Mouse (Mus musculus) lung, postnatal 14 days (tissue): ENCODE results near the gene Vma21.

Source experiments
- DNase-seq: peaks from one replicate; pipeline ENCODE4 v3.0.0; 2021

Gene Vma21

GRCm38 (mm10) chrX:71815631-71816345, at the start of gene Vma21:
Gene Vma21, plus strand, starts transcription at chrX:71815924.
- no peak for DNase-seq

DNA sequence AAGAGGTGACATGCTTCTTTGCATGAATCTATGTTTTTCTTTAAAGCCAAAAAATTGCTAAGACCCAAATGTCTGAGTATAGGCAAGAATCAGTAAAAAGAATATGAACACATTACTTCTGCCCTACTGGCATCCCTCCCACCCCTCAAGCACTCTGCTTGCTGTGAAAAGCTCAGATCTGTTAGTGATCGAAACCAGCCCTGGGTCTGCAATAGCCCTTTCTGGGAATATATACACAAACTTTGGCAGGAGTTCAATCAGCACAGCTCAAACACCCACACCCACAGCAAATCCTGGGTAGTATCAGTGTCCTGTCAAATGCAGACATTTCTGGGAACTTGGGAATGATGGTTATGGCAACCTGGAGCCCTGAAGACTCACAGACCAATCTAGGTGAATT, 47.8 kb upstream of the Vma21 start:
- DNase-seq, result no peak

DNA sequence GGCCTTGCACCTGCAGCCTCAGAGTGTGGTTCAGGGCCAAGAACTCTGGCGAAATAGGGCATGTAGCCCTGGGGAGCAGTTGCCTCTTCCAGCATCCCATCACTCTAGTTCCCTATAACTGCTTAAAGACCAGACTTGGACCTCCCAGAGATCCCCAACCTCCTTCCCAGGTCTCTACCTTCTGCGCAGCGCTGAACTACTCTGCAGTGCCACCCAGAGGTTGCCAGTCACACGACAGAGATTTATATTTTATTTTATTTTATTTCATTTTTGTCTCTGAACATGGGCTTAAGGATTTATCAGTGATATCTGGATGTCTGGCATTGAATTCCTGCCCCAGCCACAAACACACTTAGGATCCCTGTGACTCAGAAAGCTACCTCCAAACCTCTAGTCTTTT, 24.6 kb upstream of the Vma21 start:
- DNase-seq, result no peak

DNA sequence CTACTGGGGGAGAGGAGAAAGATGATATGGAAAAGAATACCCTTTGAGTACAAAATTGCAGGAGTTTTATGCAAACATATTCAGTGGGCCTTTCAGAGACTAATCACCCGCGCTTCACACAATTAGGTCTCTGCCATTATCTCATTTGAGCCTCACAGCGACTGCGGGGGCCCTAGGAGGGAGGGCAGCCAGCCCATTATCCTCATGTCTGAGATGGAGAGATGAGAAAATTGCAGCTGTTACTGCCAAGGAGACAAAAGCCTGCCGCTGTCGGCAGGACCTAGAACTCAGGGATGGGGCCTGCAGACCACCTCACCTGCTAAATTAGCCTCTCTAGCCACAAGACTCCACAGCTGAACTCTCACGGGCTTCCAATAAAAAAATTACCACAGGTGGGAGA, 18.0 kb upstream of the Vma21 start:
- DNase-seq, result no peak

DNA sequence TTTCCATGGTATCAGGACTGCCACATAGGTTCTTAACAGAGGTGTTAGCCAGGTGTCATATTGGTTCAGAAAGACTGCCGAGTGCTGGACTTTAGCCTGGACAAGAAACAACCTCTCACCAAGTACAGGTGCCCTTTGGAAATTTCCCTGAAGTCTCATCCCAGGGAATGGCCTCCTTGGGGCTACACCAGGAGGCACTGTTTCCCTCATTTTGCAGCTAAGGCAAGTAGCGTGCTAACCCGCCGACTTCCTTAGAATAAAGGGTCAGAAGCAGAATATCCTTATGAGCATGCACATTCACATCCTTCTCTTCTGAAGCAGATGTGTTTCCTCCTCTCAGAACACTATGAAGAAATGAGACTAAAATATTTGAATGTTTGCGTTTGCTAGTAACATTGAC, 16.8 kb upstream of the Vma21 start:
- DNase-seq, result no peak

GRCm38 (mm10) chrX:71811966-71812835, 3.5 kb upstream of the Vma21 start:
- DNase-seq, result no peak

GRCm38 (mm10) chrX:71816401-71816857, 705 bp downstream of the Vma21 start:
- DNase-seq, result peak; percentile 78

- DNase-seq, result peak; percentile 1
Observed at GRCm38 (mm10) chrX:71816931-71817361, 1.2 kb downstream of the Vma21 start.

DNA sequence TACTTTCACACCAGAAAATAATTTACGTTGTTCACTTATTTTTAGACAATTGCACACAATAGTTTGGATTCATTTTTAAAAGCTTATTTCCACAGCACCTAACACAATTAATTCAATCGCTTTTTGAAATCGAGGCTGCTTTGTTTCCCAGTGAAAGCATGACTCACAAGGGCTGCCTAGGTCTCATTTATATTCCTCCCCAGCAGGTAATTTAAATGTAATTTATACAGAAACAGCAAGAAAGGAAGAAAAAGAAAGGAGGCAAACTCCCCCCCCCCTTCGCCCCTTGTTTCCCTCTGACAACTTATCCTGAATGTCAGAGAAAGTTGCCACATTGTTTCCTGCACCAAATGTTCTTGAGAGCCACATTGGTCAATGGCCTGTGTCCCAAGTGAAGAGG, 23.2 kb downstream of the Vma21 start:
- no peak for DNase-seq

- peak; percentile 2 for DNase-seq
Observed at GRCm38 (mm10) chrX:71846696-71847095, 31.0 kb downstream of the Vma21 start.

DNA sequence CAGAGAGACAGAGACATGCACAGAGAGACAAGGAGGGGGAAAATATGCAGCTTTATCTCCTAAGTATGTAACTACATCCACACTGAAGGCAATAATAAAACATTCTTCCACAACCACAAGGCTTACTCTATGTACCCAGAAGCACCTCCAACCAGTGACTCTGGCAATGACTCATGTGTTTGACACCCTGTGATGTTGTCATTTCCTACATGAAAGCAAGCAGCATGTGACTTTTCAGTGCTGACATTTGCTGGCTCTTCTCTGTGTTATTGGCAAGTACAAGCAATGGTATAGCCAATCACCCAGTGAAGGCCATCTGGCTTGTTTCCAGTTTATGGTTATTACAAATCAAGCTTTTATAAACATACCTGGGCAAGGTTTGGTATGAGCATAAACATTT, 38.1 kb downstream of the Vma21 start:
- no peak for DNase-seq
